Mouse (Mus musculus): ENCODE measurements around the gene Phldb2. TPM values are rescaled to one million over a fixed set of nuclear protein-coding genes. Genes with fewer than 3 reads are reported as not detected.

Phldb2 gene
- total and polyA plus RNA-seq, 2 experiments from 2014 or later: 4.2 to 25.2 TPM

GRCm38 (mm10) chr16:45894998-45895397 is 58.4 kb downstream of the Phldb2 start:
- no peak overlapping the region for H3K4me3 ChIP-seq (ENCODE audit: low read depth, low read length)
- no peaks in the 10 kb centered on the region for H3K4me1 ChIP-seq (ENCODE audit: insufficient read depth)
- H3K4me2 ChIP-seq (ENCODE audit: low read depth): no peak overlapping the region
- no peak overlapping the region for H3K27ac ChIP-seq (ENCODE audit: low read depth, low read length)
- no peak for TF ChIP-seq CTCF (IDR thresholded peaks at IDR 0.05; ENCODE audit: low read depth)
- no peaks in the 10 kb centered on the region for H3K36me3 ChIP-seq (ENCODE audit: insufficient read depth)
- ATAC-seq (no peak), DNase-seq (no peak)
- no peaks in the 10 kb centered on the region for H3K27me3 ChIP-seq (ENCODE audit: insufficient read depth, low read length)
- H3K9me3 ChIP-seq (ENCODE audit: low read length): no peaks in the 10 kb centered on the region
- WGBS: 74% methylated on average over 5 of the region's 5 CpGs
- H3K9ac ChIP-seq: no peak overlapping the region

- Histone ChIP-seq H3K27me3 (ENCODE audit: insufficient read depth, low read length) (no peaks in the 10 kb centered on the region), H3K4me1 (ENCODE audit: insufficient read depth) (no peaks in the 10 kb centered on the region), H3K9ac (no peak overlapping the region), H3K4me2 (ENCODE audit: low read depth) (no peak overlapping the region), H3K36me3 (ENCODE audit: insufficient read depth) (no peaks in the 10 kb centered on the region), H3K4me3 (ENCODE audit: low read depth, low read length) (no peak overlapping the region), H3K27ac (ENCODE audit: low read depth, low read length) (no peak overlapping the region), H3K9me3 (ENCODE audit: low read length) (no peaks in the 10 kb centered on the region)
- DNase-seq (no peak), ATAC-seq (no peak)
- WGBS: 89% methylated on average over 2 of the region's 2 CpGs
- TF ChIP-seq CTCF (IDR thresholded peaks at IDR 0.05; ENCODE audit: low read depth): no peak
Observed at GRCm38 (mm10) chr16:45893796-45894195, 59.6 kb downstream of the Phldb2 start.

- Histone ChIP-seq H3K4me3 (ENCODE audit: low read depth, low read length) (no peak overlapping the region), H3K36me3 (ENCODE audit: insufficient read depth) (no peaks in the 10 kb centered on the region), H3K9me3 (ENCODE audit: low read length) (no peaks in the 10 kb centered on the region), H3K4me1 (ENCODE audit: insufficient read depth) (no peaks in the 10 kb centered on the region), H3K9ac (no peak overlapping the region), H3K4me2 (ENCODE audit: low read depth) (no peak overlapping the region), H3K27ac (ENCODE audit: low read depth, low read length) (no peak overlapping the region), H3K27me3 (ENCODE audit: insufficient read depth, low read length) (no peaks in the 10 kb centered on the region)
- DNase-seq: no peak
- TF ChIP-seq CTCF (IDR thresholded peaks at IDR 0.05; ENCODE audit: low read depth): no peak
- 56% methylated on average over 1 of the region's 1 CpGs for WGBS
- peak; percentile 18; the same call in 1 of the 2 replicates for ATAC-seq
Observed at GRCm38 (mm10) chr16:45892928-45893327, 60.5 kb downstream of the Phldb2 start.

GRCm38 (mm10) chr16:45890471-45891200 is 62.8 kb downstream of the Phldb2 start:
- Histone ChIP-seq H3K9me3 (ENCODE audit: low read length) (no peaks in the 10 kb centered on the region), H3K4me2 (ENCODE audit: low read depth) (no peak overlapping the region), H3K9ac (no peak overlapping the region), H3K4me1 (ENCODE audit: insufficient read depth) (no peaks in the 10 kb centered on the region), H3K4me3 (ENCODE audit: low read depth, low read length) (no peak overlapping the region), H3K36me3 (ENCODE audit: insufficient read depth) (no peaks in the 10 kb centered on the region), H3K27me3 (ENCODE audit: insufficient read depth, low read length) (no peaks in the 10 kb centered on the region), H3K27ac (ENCODE audit: low read depth, low read length) (no peak overlapping the region)
- DNase-seq (peak; percentile 7), ATAC-seq (peak; percentile 86)
- WGBS: 71% methylated on average over 4 of the region's 4 CpGs
- no peak for TF ChIP-seq CTCF (IDR thresholded peaks at IDR 0.05; ENCODE audit: low read depth)

GRCm38 (mm10) chr16:45889636-45890035 is 63.8 kb downstream of the Phldb2 start:
- 81% methylated on average over 4 of the region's 4 CpGs for WGBS

GRCm38 (mm10) chr16:45886599-45886998 is 66.8 kb downstream of the Phldb2 start:
- no peak for TF ChIP-seq CTCF (IDR thresholded peaks at IDR 0.05; ENCODE audit: low read depth)
- Histone ChIP-seq H3K27me3 (ENCODE audit: insufficient read depth, low read length) (no peaks in the 10 kb centered on the region), H3K4me1 (ENCODE audit: insufficient read depth) (no peaks in the 10 kb centered on the region), H3K36me3 (ENCODE audit: insufficient read depth) (no peaks in the 10 kb centered on the region), H3K27ac (ENCODE audit: low read depth, low read length) (no peak overlapping the region), H3K4me3 (ENCODE audit: low read depth, low read length) (no peak overlapping the region), H3K4me2 (ENCODE audit: low read depth) (no peak overlapping the region), H3K9me3 (ENCODE audit: low read length) (no peaks in the 10 kb centered on the region), H3K9ac (no peak overlapping the region)
- 86% methylated on average over 5 of the region's 5 CpGs for WGBS
- DNase-seq (no peak), ATAC-seq (no peak)

More at GRCm38 (mm10) chr16:45889636-45890035, 63.8 kb downstream of the Phldb2 start:
- Histone ChIP-seq H3K27ac (ENCODE audit: low read depth, low read length) (no peak overlapping the region), H3K4me3 (ENCODE audit: low read depth, low read length) (no peak overlapping the region), H3K36me3 (ENCODE audit: insufficient read depth) (no peaks in the 10 kb centered on the region), H3K9ac (no peak overlapping the region), H3K4me1 (ENCODE audit: insufficient read depth) (no peaks in the 10 kb centered on the region), H3K4me2 (ENCODE audit: low read depth) (no peak overlapping the region), H3K27me3 (ENCODE audit: insufficient read depth, low read length) (no peaks in the 10 kb centered on the region), H3K9me3 (ENCODE audit: low read length) (no peaks in the 10 kb centered on the region)
- TF ChIP-seq CTCF (IDR thresholded peaks at IDR 0.05; ENCODE audit: low read depth): no peak
- ATAC-seq (no peak), DNase-seq (no peak)

- ATAC-seq (no peak), DNase-seq (no peak)
- no peak for TF ChIP-seq CTCF (IDR thresholded peaks at IDR 0.05; ENCODE audit: low read depth)
- no peaks in the 10 kb centered on the region for H3K9me3 ChIP-seq (ENCODE audit: low read length)
- H3K9ac ChIP-seq: no peak overlapping the region
- H3K36me3 ChIP-seq (ENCODE audit: insufficient read depth): no peaks in the 10 kb centered on the region
- WGBS: 80% methylated on average over 2 of the region's 2 CpGs
- no peaks in the 10 kb centered on the region for H3K27me3 ChIP-seq (ENCODE audit: insufficient read depth, low read length)
- no peak overlapping the region for H3K4me2 ChIP-seq (ENCODE audit: low read depth)
- no peaks in the 10 kb centered on the region for H3K4me1 ChIP-seq (ENCODE audit: insufficient read depth)
- no peak overlapping the region for H3K4me3 ChIP-seq (ENCODE audit: low read depth, low read length)
- no peak overlapping the region for H3K27ac ChIP-seq (ENCODE audit: low read depth, low read length)
Observed at GRCm38 (mm10) chr16:45884194-45884593, 69.2 kb downstream of the Phldb2 start.
